Comparison of ENCODE assay signal across 8 mouse cellular contexts in genomic region chr9:108347024-108347423, GRCm38 (mm10). TPM values are rescaled to one million over a fixed set of nuclear protein-coding genes. Genes with fewer than 3 reads are reported as not detected.
DNase-seq lines count a peak whose midpoint lies in the region; ATAC-seq and TF ChIP-seq lines count a peak whose summit lies in the region.

No protein-coding gene starts in this region.

- H3K27ac ChIP-seq in heart, adult 2 months = peak overlapping the region; percentile 92
- peak overlapping the region; percentile 6 for H3K27ac ChIP-seq in thymus, adult 2 months (ENCODE audit: control insufficient read depth, insufficient read depth, low read length)
- peak overlapping the region; percentile 87 for H3K27ac ChIP-seq in liver, embryonic 11.5 days (ENCODE audit: low read depth, low read length)

- peaks cover 4% of the 10 kb centered on the region for H3K4me1 ChIP-seq in heart, adult 2 months (ENCODE audit: control insufficient read depth, insufficient read depth, low read length)
- H3K4me1 ChIP-seq in thymus, adult 2 months (replicated peaks; ENCODE audit: control insufficient read depth, insufficient read depth, low read length) = peaks cover 17% of the 10 kb centered on the region
- peaks cover 47% of the 10 kb centered on the region for H3K4me1 ChIP-seq in liver, embryonic 11.5 days (replicated peaks; ENCODE audit: control insufficient read depth, insufficient read depth, low read length)

- no peak for TF ChIP-seq CTCF in heart, adult 2 months (IDR thresholded peaks at IDR 0.05)
- TF ChIP-seq CTCF in thymus, adult 2 months (IDR thresholded peaks at IDR 0.05; ENCODE audit: borderline replicate concordance, control insufficient read depth, extremely low read depth, insufficient read depth, low read length, poor library complexity) = no peak

- no peaks in the 10 kb centered on the region for H3K27me3 ChIP-seq in heart, adult 2 months (ENCODE audit: control insufficient read depth, insufficient read depth, low read length)
- no peaks in the 10 kb centered on the region for H3K27me3 ChIP-seq in thymus, adult 2 months (ENCODE audit: control insufficient read depth, insufficient read depth, low read length)
- H3K27me3 ChIP-seq in liver, embryonic 11.5 days (replicated peaks; ENCODE audit: control insufficient read depth, insufficient read depth, low read length) = no peaks in the 10 kb centered on the region

- H3K4me3 ChIP-seq in heart, adult 2 months = peak overlapping the region; percentile 98
- H3K4me3 ChIP-seq in thymus, adult 2 months (ENCODE audit: control insufficient read depth, insufficient read depth, low read length) = peak overlapping the region; percentile 63
- peak overlapping the region; percentile 98 for H3K4me3 ChIP-seq in liver, embryonic 11.5 days (ENCODE audit: low read depth, low read length)

- DNase-seq in heart, adult 2 months = no peak
- no peak for DNase-seq in heart, postnatal 4 days
- no peak for DNase-seq in thymus, adult 2 months
- DNase-seq in thymus, postnatal 14 days = no peak
- DNase-seq in liver, embryonic 11.5 days (ENCODE audit: low spot score) = no peak
- DNase-seq in layer of hippocampus, postnatal 36 days = no peak
- no peak for DNase-seq in left cerebral cortex, adult 9 months (ENCODE audit: low spot score in 2 of 2)

- peak overlapping the region; percentile 80 for H3K9ac ChIP-seq in heart, adult 2 months (ENCODE audit: low read depth, low read length)
- H3K9ac ChIP-seq in liver, embryonic 11.5 days (ENCODE audit: low read depth, low read length) = peak overlapping the region; percentile 92

- no peak for TF ChIP-seq EP300 in heart, adult 2 months (IDR thresholded peaks at IDR 0.05; ENCODE audit: insufficient read depth, low read depth, low read length)

- H3K79me2 ChIP-seq in heart, adult 2 months (replicated peaks; ENCODE audit: control insufficient read depth, insufficient read depth, low read length) = peaks cover 6% of the 10 kb centered on the region

- WGBS in heart, adult 2 months = 3% methylated on average over 11 of the region's 11 CpGs
- WGBS in thymus, adult 2 months = 3% methylated on average over 11 of the region's 11 CpGs
- WGBS in liver, embryonic 11.5 days = 9% methylated on average over 11 of the region's 11 CpGs

- H3K9me3 ChIP-seq in liver, embryonic 11.5 days (ENCODE audit: control insufficient read depth, low read length) = no peaks in the 10 kb centered on the region

- H3K36me3 ChIP-seq in heart, adult 2 months (ENCODE audit: control insufficient read depth, insufficient read depth, low read length) = 0 out of 2 replicates have a peak, but pooled peaks cover 2% of the 10 kb centered on the region
- peaks cover 13% of the 10 kb centered on the region for H3K36me3 ChIP-seq in thymus, adult 2 months (ENCODE audit: control insufficient read depth, insufficient read depth, low read length)
- peaks cover 19% of the 10 kb centered on the region for H3K36me3 ChIP-seq in liver, embryonic 11.5 days (ENCODE audit: control insufficient read depth, insufficient read depth, low read length)

- no peak for TF ChIP-seq POLR2A in heart, adult 2 months (IDR thresholded peaks at IDR 0.05; ENCODE audit: insufficient read depth, low read depth, low read length)
- TF ChIP-seq POLR2A in thymus, adult 2 months (IDR thresholded peaks at IDR 0.05; ENCODE audit: control insufficient read depth, extremely low read depth, insufficient read depth, low read length, poor library complexity) = no peak

- intact Hi-C loops in heart, adult 2 months (cut with DNase I) = loop anchor here (1.0 kb wide), 2 partner anchors 8 to 41 kb away; partner anchors contain the start of genes Rhoa and Tcta

- ATAC-seq in liver, embryonic 11.5 days (replicated peaks; ENCODE audit: low FRiP score) = no peak
- ATAC-seq in monocyte, adult 5-6 weeks (replicated peaks; ENCODE audit: insufficient number of reproducible peaks, low FRiP score, low TSS enrichment, poor library complexity, severe bottlenecking) = no peak

- H3K4me2 ChIP-seq in liver, embryonic 11.5 days = peak overlapping the region; percentile 77

RNA-seq across cellular contexts. Expression of gene Usp4, which starts 0.6 kb away (rescaled TPM):
- 10 to 100 TPM; 66.1 to 74.8 TPM for total RNA-seq in heart, adult 2 months (2021)
- 52.7 and 68.6 TPM in 2 replicates for polyA plus RNA-seq in heart, adult 2 months (2012; rRNA removed)
- total RNA-seq in heart, postnatal 4 days (2021) = 100 to 1,000 TPM; 105 to 108 TPM
- 100 and 104 TPM in 2 replicates for polyA plus RNA-seq in thymus, adult 2 months (2012; rRNA removed)
- polyA plus RNA-seq in liver, embryonic 11.5 days (2014; fragmentation: Nextera tagmentation; extraction: Ambion mirVana) = 114 and 122 TPM in 2 replicates
- total RNA-seq in monocyte, adult 5-6 weeks (2017) = 106 to 168 TPM (median 114 TPM) in 3 replicates
- 100 to 1,000 TPM; 107 to 110 TPM for total RNA-seq in layer of hippocampus, postnatal 36 days (2021)

RNA-seq across cellular contexts. Expression of gene Gpx1, which starts 8.3 kb away (rescaled TPM):
- 100 to 1,000 TPM in 1 of 2 experiments, 10 to 100 TPM in 1; 92.2 to 130 TPM for total RNA-seq in heart, adult 2 months (2021)
- 212 and 327 TPM in 2 replicates for polyA plus RNA-seq in heart, adult 2 months (2012; rRNA removed)
- 100 to 1,000 TPM; 159 to 185 TPM for total RNA-seq in heart, postnatal 4 days (2021)
- 800 and 899 TPM in 2 replicates for polyA plus RNA-seq in thymus, adult 2 months (2012; rRNA removed)
- 2,990 and 3,052 TPM in 2 replicates for polyA plus RNA-seq in liver, embryonic 11.5 days (2014; fragmentation: Nextera tagmentation; extraction: Ambion mirVana)
- 1,210 to 1,931 TPM (median 1,658 TPM) in 3 replicates for total RNA-seq in monocyte, adult 5-6 weeks (2017)
- 10 to 100 TPM; 61.2 to 62.8 TPM for total RNA-seq in layer of hippocampus, postnatal 36 days (2021)

RNA-seq across cellular contexts. Expression of gene Tcta, which starts 41.1 kb away (rescaled TPM):
- total RNA-seq in heart, adult 2 months (2021) = 10 to 100 TPM; 50.5 to 52.8 TPM
- 64.8 and 82.4 TPM in 2 replicates for polyA plus RNA-seq in heart, adult 2 months (2012; rRNA removed)
- total RNA-seq in heart, postnatal 4 days (2021) = 10 to 100 TPM; 15.9 to 19.1 TPM
- 31.1 and 43.4 TPM in 2 replicates for polyA plus RNA-seq in thymus, adult 2 months (2012; rRNA removed)
- 14.9 and 16.1 TPM in 2 replicates for polyA plus RNA-seq in liver, embryonic 11.5 days (2014; fragmentation: Nextera tagmentation; extraction: Ambion mirVana)
- 9.4 to 19.9 TPM (median 16.0 TPM) in 3 replicates for total RNA-seq in monocyte, adult 5-6 weeks (2017)
- total RNA-seq in layer of hippocampus, postnatal 36 days (2021) = 10 to 100 TPM; 29.1 to 30.0 TPM

RNA-seq across cellular contexts. Expression of gene Rhoa, which starts 41.1 kb away (rescaled TPM):
- 100 to 1,000 TPM; 216 to 234 TPM for total RNA-seq in heart, adult 2 months (2021)
- polyA plus RNA-seq in heart, adult 2 months (2012; rRNA removed) = 110 and 266 TPM in 2 replicates
- total RNA-seq in heart, postnatal 4 days (2021) = 100 to 1,000 TPM; 341 to 348 TPM
- 148 and 178 TPM in 2 replicates for polyA plus RNA-seq in thymus, adult 2 months (2012; rRNA removed)
- 254 and 264 TPM in 2 replicates for polyA plus RNA-seq in liver, embryonic 11.5 days (2014; fragmentation: Nextera tagmentation; extraction: Ambion mirVana)
- total RNA-seq in monocyte, adult 5-6 weeks (2017) = 777 to 880 TPM (median 867 TPM) in 3 replicates
- 100 to 1,000 TPM; 169 to 173 TPM for total RNA-seq in layer of hippocampus, postnatal 36 days (2021)

RNA-seq across cellular contexts. Expression of gene 1700102P08Rik, which starts 45.6 kb away (rescaled TPM):
- under 1 TPM; 0.57 to 0.68 TPM for total RNA-seq in heart, adult 2 months (2021)
- polyA plus RNA-seq in heart, adult 2 months (2012; rRNA removed) = 0.25 and 0.44 TPM in 2 replicates
- total RNA-seq in heart, postnatal 4 days (2021) = 1 to 10 TPM in 1 of 2 experiments, under 1 TPM in 1; 0.64 to 1.1 TPM
- polyA plus RNA-seq in thymus, adult 2 months (2012; rRNA removed) = 0.70 and 1.9 TPM in 2 replicates
- 0.81 and 1.3 TPM in 2 replicates for polyA plus RNA-seq in liver, embryonic 11.5 days (2014; fragmentation: Nextera tagmentation; extraction: Ambion mirVana)
- 3.5 to 8.4 TPM (median 4.9 TPM) in 3 replicates for total RNA-seq in monocyte, adult 5-6 weeks (2017)
- total RNA-seq in layer of hippocampus, postnatal 36 days (2021) = 1 to 10 TPM; 2.6 to 2.9 TPM

Comparison
In these comparisons a context has a peak if more than half of its experiments do, and no peak if none do; other contexts are left out.
1. H3K27ac ChIP-seq: peak in every context shown above with its lines; median percentile 92 in heart, adult 2 months; 87 in liver, embryonic 11.5 days; 6 in thymus, adult 2 months.